Mouse (Mus musculus): ENCODE results near the gene St6galnac3.

Gene St6galnac3

GRCm38 (mm10) chr3:153652850-153653249, 72.1 kb downstream of the St6galnac3 start:
- DNase-seq (ENCODE audit: low read depth, low spot score): no peak

DNA sequence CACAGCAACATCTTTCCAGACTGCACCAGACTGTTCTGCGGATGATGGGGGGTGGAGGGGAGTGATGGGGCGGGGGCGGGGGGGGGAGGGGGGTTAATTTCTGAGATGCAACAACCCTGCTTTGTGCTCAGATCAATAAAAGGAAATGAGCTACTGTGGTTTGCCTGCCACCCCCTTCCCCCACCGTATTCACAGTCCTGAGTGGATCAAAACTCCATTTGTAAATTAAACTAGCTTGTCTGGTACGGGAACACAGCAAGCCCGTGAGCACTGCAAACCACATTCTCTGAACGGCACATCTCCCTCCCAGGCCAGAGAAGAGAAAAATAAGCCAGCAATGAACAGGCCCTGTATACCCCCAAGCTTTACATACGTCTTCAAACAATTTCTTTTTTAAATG, 76.3 kb downstream of the St6galnac3 start:
- no peak for DNase-seq (ENCODE audit: low read depth, low spot score)

GRCm38 (mm10) chr3:153645803-153646202, 79.2 kb downstream of the St6galnac3 start:
- no peak for DNase-seq (ENCODE audit: low read depth, low spot score)

DNA sequence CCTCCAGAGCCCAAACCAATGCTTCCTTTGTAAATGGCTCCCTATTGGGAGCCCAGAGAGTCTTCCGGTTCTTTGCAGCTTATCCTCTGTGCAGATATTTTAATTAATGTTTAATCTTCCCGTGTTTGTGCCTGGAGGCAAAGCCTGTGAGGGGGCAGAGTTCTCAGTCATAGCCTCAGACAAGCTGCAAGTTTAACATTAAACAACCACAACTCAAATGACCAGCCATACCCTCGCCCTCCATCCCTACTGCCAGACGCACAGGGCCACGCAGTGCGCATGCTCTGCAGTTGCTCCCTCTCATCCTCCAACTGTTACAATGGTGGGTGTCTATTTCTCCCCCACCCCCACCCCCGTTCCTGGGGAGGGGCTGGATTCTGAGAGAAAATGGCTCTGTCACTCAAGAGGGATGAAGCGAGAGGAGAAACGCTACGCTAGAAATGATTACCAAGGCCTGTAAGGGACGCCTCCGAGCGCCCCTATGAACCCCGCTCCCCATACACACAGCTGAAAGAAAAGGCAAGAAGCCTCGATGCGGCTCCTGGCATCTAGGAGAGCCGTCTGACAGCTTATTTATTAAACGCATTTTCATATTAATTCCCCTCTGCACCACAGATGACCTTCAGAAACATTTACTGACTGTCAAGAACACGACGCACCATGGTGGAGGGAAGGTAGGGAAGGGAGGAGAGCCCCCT, 81.0 kb downstream of the St6galnac3 start:
- no peak for DNase-seq (ENCODE audit: low read depth, low spot score)

GRCm38 (mm10) chr3:153642826-153643225, 82.1 kb downstream of the St6galnac3 start:
- no peak for DNase-seq (ENCODE audit: low read depth, low spot score)

DNA sequence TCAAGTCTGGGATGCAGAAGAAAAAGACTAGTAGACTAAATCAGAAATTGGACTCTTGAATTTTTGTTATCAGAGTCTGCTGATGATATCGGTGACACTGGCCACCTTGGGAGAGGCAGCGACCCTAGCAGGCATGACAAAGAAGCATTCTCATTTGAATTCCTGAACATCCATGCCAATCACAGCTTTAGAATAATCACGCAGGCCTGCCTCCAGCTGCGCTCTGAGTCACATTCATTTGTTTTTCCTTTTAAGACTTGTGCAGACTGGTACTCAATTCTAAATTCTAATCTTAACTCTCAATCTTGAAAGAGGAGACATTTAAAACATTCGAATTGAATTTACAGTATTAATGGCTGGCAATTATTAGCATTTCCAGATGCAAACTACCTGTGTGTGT, 83.2 kb downstream of the St6galnac3 start:
- DNase-seq (ENCODE audit: low read depth, low spot score): no peak

- DNase-seq (ENCODE audit: low read depth, low spot score): no peak
These were observed 87.6 kb downstream of the St6galnac3 start for GRCm38 (mm10) chr3:153637336-153637735.

GRCm38 (mm10) chr3:153636804-153637153, 88.2 kb downstream of the St6galnac3 start:
- no peak for DNase-seq (ENCODE audit: low read depth, low spot score)

GRCm38 (mm10) chr3:153636094-153636803, 88.7 kb downstream of the St6galnac3 start:
- DNase-seq (ENCODE audit: low read depth, low spot score): no peak

DNA sequence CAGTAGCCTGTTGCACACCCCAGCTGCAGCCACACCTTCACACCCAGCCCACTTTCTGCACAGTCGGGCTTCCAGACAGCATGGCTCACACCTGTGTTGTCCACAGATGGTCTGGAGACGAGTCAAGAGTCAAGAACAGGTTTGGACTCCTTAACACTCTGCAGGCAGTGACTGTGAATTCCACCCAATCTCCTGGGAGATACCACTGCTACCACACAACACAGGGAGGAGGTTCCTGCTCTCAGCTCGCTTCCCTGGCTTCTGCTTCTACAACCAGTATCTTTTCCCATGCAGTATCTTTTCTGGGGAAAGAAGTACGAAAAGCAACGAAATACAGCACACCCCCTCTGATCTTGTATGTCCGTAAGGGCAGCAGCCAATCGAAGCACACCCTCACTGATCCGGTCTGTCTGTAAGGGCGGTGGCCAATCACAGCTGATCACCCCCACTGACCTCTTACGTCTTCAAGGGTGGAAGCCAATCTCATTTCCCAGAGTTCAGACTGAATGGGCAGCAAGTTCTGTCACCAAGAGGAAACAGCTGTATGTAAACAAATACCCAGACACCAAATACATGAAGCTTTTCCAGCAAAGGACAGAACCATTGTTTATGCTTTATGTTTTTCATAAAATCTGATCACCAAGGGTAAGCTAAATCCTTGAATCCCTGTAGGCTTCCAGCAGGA, 92.8 kb downstream of the St6galnac3 start:
- no peak for DNase-seq (ENCODE audit: low read depth, low spot score)

- DNase-seq (ENCODE audit: low read depth, low spot score): no peak
These were observed 98.7 kb downstream of the St6galnac3 start for GRCm38 (mm10) chr3:153626237-153626636.

GRCm38 (mm10) chr3:153618976-153619375, 106.0 kb downstream of the St6galnac3 start:
- no peak for DNase-seq (ENCODE audit: low read depth, low spot score)

GRCm38 (mm10) chr3:153616849-153617248, 108.1 kb downstream of the St6galnac3 start:
- no peak for DNase-seq (ENCODE audit: low read depth, low spot score)

- DNase-seq (ENCODE audit: low read depth, low spot score): no peak
These were observed 114.7 kb downstream of the St6galnac3 start for GRCm38 (mm10) chr3:153610239-153610638.

- no peak for DNase-seq (ENCODE audit: low read depth, low spot score)
These were observed 118.6 kb downstream of the St6galnac3 start for GRCm38 (mm10) chr3:153606331-153606730.

GRCm38 (mm10) chr3:153605767-153606098, 119.2 kb downstream of the St6galnac3 start:
- no peak for DNase-seq (ENCODE audit: low read depth, low spot score)

DNA sequence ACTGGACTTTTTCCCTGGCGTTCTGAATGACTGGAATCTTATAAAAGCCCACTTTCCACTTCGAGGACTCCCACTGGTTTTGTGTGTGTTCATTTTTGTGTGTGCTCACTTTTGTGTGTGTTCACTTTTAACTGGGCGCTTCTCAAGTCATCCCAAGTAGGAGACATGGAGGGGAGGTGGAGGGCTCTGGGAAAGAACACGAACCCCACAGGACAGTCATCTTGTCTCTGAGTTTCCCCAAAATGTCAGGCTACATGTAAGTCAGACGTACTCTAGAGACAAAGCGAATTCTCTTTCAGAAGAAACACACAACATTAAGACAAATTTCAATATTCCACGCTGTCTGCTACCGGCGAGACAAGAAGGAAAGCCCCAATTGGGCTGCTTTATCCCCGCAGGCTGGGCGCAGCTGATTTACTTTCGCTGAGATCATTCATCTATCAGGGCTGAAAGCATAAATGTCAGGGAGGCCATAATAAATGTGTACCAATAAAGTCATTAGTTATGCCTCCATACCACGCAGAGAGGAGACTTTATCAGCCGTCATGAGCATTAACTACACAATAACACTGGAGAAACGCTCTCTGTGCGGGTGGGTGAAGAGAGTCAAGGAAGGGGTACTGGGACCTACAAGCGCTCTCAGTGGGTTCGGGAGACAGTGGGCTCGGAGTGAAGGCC, 119.7 kb downstream of the St6galnac3 start:
- peak; percentile 69 for DNase-seq (ENCODE audit: low read depth, low spot score)

DNA sequence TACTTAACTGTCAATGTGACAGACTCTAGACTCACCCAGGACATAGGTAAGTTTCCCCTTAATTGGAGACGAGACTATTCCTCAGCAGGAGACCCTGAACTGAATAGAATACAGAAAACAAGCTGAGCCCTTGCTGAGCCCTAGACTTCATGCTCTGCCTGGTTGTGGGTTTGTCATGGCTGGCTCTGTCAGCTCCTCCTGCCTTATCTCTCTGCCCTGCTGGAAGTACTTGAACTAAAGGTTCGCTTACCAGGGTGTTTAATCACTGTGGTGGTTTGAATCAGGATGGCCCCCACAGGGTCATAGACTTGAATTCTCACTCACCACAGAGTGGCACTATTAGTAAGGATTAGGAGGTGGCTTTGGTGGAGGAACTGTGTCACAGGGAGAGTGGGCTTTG, 125.8 kb downstream of the St6galnac3 start:
- DNase-seq (ENCODE audit: low read depth, low spot score): no peak

- no peak for DNase-seq (ENCODE audit: low read depth, low spot score)
These were observed 126.3 kb downstream of the St6galnac3 start for GRCm38 (mm10) chr3:153598631-153599030.

DNA sequence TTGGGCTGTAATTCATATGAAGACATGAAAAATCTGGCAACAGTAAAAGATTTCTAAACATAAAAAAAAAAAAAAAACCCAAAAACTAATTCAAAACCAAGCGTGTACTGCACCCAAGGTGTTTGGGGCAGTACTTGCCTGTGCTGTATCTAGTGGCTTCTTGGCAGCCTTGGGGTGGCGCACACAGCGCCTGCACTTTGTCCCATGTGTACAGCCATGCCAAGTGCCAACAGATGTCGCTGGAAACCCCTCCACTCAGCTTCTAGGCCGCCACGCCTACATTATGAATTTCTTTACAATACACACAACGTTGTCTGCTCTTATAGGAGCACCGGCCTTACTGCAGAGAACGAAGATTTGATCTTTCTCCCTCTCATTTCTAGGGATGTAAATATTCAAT, 130.4 kb downstream of the St6galnac3 start:
- no peak for DNase-seq (ENCODE audit: low read depth, low spot score)

- DNase-seq (ENCODE audit: low read depth, low spot score): no peak
These were observed 131.0 kb downstream of the St6galnac3 start for GRCm38 (mm10) chr3:153593978-153594377.

DNA sequence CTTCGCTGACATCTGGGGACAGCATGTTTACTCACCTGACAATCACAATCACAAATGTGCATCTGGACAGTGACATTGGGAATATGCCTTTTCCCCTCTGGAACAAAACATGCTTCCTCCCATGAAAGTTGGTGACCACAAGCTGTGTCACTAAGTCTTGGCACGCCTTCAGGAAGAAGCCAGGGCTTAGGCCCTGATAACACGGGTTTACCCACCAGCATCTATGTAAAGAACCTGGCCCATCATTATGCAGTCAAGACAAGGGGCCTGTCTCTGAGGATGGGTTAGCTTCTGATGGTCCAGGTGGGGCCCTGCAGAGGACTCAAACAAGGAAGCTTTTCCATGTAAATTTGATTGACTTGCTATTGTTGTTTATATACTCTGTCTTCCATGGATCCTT, 131.9 kb downstream of the St6galnac3 start:
- no peak for DNase-seq (ENCODE audit: low read depth, low spot score)

Data from mesoderm, embryonic 11.5 days (tissue).